Mouse (Mus musculus) macrophage (primary cell): ENCODE measurements around the gene Zbed6. TPM values are rescaled to one million over a fixed set of nuclear protein-coding genes. Genes with fewer than 3 reads are reported as not detected.

ENCODE experiments used
- H3K27ac ChIP-seq: fragments of 350-480 bp; formaldehyde crosslinking; 2 replicates; pipeline ENCODE4 v1.9.0; 2021
- H3K36me3 ChIP-seq: fragments of 350-480 bp; formaldehyde crosslinking; 2 replicates; pipeline ENCODE4 v1.9.0; 2021; ENCODE audit errors: inconsistent target
- H3K4me3 ChIP-seq: fragments of 350-480 bp; formaldehyde crosslinking; 2 replicates; pipeline ENCODE4 v1.9.0; 2021; ENCODE audit errors: inconsistent target
- H3K79me2 ChIP-seq: fragments of 350-480 bp; formaldehyde crosslinking; 2 replicates; pipeline ENCODE4 v1.9.0; 2021; ENCODE audit errors: inconsistent target
- WGBS: methylation state at CpG from one replicate; pipeline ENCODE4 v1.1.7; 2026; ENCODE audit warnings: inconsistent platforms; ENCODE audit not compliant: missing documents; 5-methylcytosine and 5-hydroxymethylcytosine counted together
- polyA plus RNA-seq: library from polyadenylated mRNA; stranded (reverse); fragments of 250-400 nt; gene quantifications from 3 replicates; pipeline ENCODE4 v1.2.4, GENCODE M21; 2018; ENCODE audit warnings: inconsistent platforms

Zbed6 gene
- polyA plus RNA-seq, 1 experiment from 2014 or later, result 1.1 TPM

GRCm38 (mm10) chr1:133641163-133641562, 19.5 kb downstream of the Zbed6 start:
- Histone ChIP-seq H3K36me3 (peaks cover 86% of the 10 kb centered on the region), H3K27ac (no peak overlapping the region), H3K4me3 (no peak overlapping the region), H3K79me2 (no peaks in the 10 kb centered on the region; the same call in 1 of the 2 replicates)
- 97% methylated on average over 2 of the region's 2 CpGs for WGBS

- WGBS, result 98% methylated on average over 6 of the region's 6 CpGs
These were observed 22.2 kb downstream of the Zbed6 start for GRCm38 (mm10) chr1:133638517-133638916.

GRCm38 (mm10) chr1:133632168-133632567, 28.5 kb downstream of the Zbed6 start:
- Histone ChIP-seq H3K4me3 (no peak overlapping the region), H3K27ac (no peak overlapping the region), H3K79me2 (peaks cover 12% of the 10 kb centered on the region; the same call in 1 of the 2 replicates), H3K36me3 (peaks cover 87% of the 10 kb centered on the region)
- WGBS, result no CpG with 5 or more reads among the region's 2 CpGs

More at GRCm38 (mm10) chr1:133638517-133638916, 22.2 kb downstream of the Zbed6 start:
- no peak overlapping the region for H3K4me3 ChIP-seq
- H3K79me2 ChIP-seq, result no peaks in the 10 kb centered on the region
- H3K27ac ChIP-seq, result no peak overlapping the region
- H3K36me3 ChIP-seq, result peaks cover 90% of the 10 kb centered on the region

DNA sequence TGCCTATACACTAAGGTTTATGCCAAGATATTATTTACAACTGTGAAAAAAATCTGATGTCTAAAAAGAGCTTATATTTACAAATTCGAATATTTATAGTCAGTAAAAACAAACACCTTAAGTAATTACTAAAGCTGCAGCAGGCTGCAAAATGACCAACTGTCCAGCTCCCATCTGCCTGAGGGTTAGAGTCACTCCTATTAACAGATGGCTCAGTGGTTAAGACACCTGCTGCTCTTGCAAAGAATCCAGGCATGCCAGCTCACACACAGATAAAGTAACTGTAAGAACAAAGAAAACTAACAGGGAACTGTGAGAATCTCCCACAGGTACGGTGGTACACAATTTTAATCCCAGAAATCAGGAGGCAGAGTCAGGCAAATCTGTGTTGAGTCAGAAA, 35.6 kb downstream of the Zbed6 start:
- no peak overlapping the region for H3K27ac ChIP-seq
- whole genome bisulfite sequencing, result 87% methylated on average over 2 of the region's 2 CpGs
- H3K36me3 ChIP-seq, result peaks cover 81% of the 10 kb centered on the region
- H3K79me2 ChIP-seq, result peaks cover 4% of the 10 kb centered on the region; the same call in 1 of the 2 replicates
- H3K4me3 ChIP-seq, result no peak overlapping the region

DNA sequence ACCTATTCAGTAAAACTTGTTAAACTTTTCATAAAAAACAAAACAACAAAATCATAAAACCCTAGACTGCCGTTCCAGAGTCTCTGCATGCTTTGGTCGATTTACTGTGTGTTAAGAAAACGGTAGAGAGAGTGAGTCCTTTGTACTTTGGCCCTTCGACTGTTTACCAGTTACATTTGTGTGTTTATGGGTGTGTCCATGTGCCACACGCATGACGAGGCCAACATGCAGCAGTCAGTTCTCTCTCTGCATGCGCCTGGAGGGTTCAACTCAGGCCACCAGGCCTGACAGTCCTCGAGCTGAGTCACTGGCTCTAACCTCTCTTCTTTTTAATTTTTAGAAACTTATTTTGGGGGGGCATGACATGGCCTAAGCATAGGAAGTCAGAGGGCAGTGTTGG, 42.4 kb downstream of the Zbed6 start:
- WGBS, result 88% methylated on average over 8 of the region's 8 CpGs
- Histone ChIP-seq H3K4me3 (no peak overlapping the region), H3K79me2 (no peaks in the 10 kb centered on the region), H3K36me3 (peaks cover 28% of the 10 kb centered on the region), H3K27ac (no peak overlapping the region)

DNA sequence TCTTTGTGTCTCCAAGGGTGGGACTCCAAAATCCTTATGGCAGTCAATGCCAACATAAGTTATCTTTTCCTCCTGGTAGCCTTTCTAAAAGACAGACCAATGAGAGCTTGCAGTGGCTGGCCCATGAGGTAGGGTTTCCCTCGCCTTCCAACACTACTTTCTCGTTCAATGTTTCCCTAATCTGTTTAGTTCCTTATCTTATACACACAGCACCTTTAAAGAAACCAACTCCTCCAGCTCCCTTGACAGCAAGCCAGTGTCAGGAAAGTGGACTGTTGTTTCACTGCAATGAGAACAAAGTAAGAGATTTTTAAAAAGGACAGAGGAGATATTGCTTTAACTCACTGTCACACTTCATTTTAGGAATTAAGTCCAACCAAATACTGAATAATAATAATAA, 42.8 kb downstream of the Zbed6 start:
- WGBS, result 63% methylated on average over 2 of the region's 2 CpGs
- Histone ChIP-seq H3K4me3 (no peak overlapping the region), H3K27ac (no peak overlapping the region), H3K36me3 (peaks cover 24% of the 10 kb centered on the region), H3K79me2 (no peaks in the 10 kb centered on the region)

DNA sequence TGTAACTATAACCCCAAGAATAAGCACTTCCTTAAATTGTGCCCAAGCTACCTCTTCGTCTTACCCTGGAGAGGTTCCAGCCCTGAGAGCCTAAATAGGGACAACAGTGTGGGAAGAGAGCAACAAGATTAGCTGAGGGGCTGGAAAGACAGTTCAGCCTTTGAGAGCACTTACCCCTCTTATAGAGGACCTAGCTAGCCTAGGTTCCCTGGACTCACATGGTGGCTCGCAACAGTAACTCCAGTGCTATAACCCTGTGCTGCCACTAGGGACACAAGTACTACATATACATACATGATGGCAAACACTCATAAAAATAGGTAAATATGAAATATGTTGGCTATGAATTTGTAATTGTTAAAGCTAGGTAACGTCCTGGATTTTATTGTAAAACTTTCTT, 46.9 kb downstream of the Zbed6 start:
- H3K79me2 ChIP-seq, result peaks cover 10% of the 10 kb centered on the region
- H3K36me3 ChIP-seq, result 0 out of 2 replicates have a peak, but pooled peaks cover 1% of the 10 kb centered on the region
- no peak overlapping the region for H3K4me3 ChIP-seq
- no peak overlapping the region for H3K27ac ChIP-seq
- 67% methylated on average over 3 of the region's 3 CpGs for WGBS

DNA sequence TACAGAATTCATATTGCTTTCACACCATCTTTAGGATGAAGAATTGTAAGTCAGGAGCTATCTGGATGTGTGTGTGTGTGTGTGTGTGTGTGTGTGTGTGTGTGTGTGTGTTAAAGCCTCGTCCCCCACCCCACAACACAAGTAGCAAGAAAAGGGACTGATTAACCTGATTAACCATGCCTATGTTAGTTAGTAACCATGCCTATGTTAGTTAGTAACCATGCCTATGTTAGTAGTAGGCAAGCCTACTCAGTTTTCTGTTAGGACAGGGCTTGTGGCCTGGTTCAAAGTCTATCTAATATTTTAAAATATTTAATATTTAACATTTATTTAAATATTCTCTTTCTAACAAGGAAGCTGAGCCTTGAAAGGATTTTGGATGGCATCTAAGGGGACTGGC, 49.2 kb downstream of the Zbed6 start:
- WGBS, result 80% methylated on average over 1 of the region's 1 CpGs
- Histone ChIP-seq H3K79me2 (peaks cover 31% of the 10 kb centered on the region), H3K4me3 (no peak overlapping the region), H3K27ac (no peak overlapping the region), H3K36me3 (peaks cover 16% of the 10 kb centered on the region)

GRCm38 (mm10) chr1:133610601-133611000, 50.1 kb downstream of the Zbed6 start:
- Histone ChIP-seq H3K36me3 (peaks cover 25% of the 10 kb centered on the region), H3K27ac (no peak overlapping the region), H3K79me2 (peaks cover 31% of the 10 kb centered on the region), H3K4me3 (no peak overlapping the region; the same call in 1 of the 2 replicates)
- 54% methylated on average over 6 of the region's 6 CpGs for WGBS

GRCm38 (mm10) chr1:133609771-133610502, 50.7 kb downstream of the Zbed6 start, which contains the start of gene Snrpe:
Gene Snrpe (minus strand): TSS chr1:133610291.
- Histone ChIP-seq H3K27ac (peak within 1 kb of the TSS; percentile 39), H3K4me3 (peak within 1 kb of the TSS; percentile 73), H3K36me3 (peaks cover 31% of the 10 kb centered on the region), H3K79me2 (peaks cover 31% of the 10 kb centered on the region)
- under 1% methylated on average over 70 of the region's 73 CpGs for WGBS

Other genes starting within 250 kb of the Zbed6 start
- gene Sox13, start 236.5 kb downstream of the Zbed6 start, polyA plus RNA-seq, result 0.24 to 0.27 TPM in 2 of 3 replicates, not detected in the other
- 56.9 to 216 TPM (median 121 TPM) in 3 replicates for gene Snrpe, start 50.6 kb downstream of the Zbed6 start, polyA plus RNA-seq
- 4.5 to 9.1 TPM (median 7.8 TPM) in 3 replicates for gene Gm38394, start 433 bp upstream of the Zbed6 start, polyA plus RNA-seq
- not detected in 3 replicates for gene Lax1, start 29.2 kb upstream of the Zbed6 start, polyA plus RNA-seq
- gene Atp2b4, start 140.2 kb upstream of the Zbed6 start, polyA plus RNA-seq, result 0.16 to 0.51 TPM (median 0.43 TPM) in 3 replicates
- not detected in 3 replicates for gene Optc, start 247.1 kb upstream of the Zbed6 start, polyA plus RNA-seq